Mouse (Mus musculus): ENCODE measurements around the gene Art3. TPM values are rescaled to one million over a fixed set of nuclear protein-coding genes. Genes with fewer than 3 reads are reported as not detected.

Gene Art3
- total RNA-seq, 1 experiment, result 0.71 TPM

- DNase-seq (ENCODE audit: low read depth, low spot score), result no peak
- Histone ChIP-seq H3K4me3 (ENCODE audit: insufficient read depth in 1 of 2, low read depth in 1 of 2, low read length in 2 of 2, poor library complexity in 1 of 2, severe bottlenecking in 1 of 2) (peak overlapping the region in 1 of 2 experiments; percentile 41; a peak in 1 of 4 replicates), H3K36me3 (ENCODE audit: control insufficient read depth, insufficient read depth, low read length, poor library complexity, severe bottlenecking) (no peaks in the 10 kb centered on the region), H3K9me3 (ENCODE audit: control insufficient read depth, insufficient read depth, low read depth, low read length) (no peaks in the 10 kb centered on the region), H3K4me1 (ENCODE audit: control insufficient read depth in 2 of 2, insufficient read depth in 2 of 2, low read length in 2 of 2, poor library complexity in 1 of 2) (peaks cover 0 to 3% of the 10 kb centered on the region in 2 experiments; a peak in 2 of 4 replicates), H3K9ac (ENCODE audit: insufficient read depth, low read depth, low read length, poor library complexity, severe bottlenecking) (no peak overlapping the region), H3K27ac (ENCODE audit: insufficient read depth, low read depth, low read length, poor library complexity, severe bottlenecking) (no peak overlapping the region)
- in situ Hi-C loops (cut with MboI; ENCODE audit: low sequenced_read_pairs in 2 of 2, unreplicated experiment in 2 of 2), result no loop called here
- TF ChIP-seq MAFK (IDR thresholded peaks at IDR 0.05; ENCODE audit: insufficient read depth, low read depth, low read length) (0 out of 2 replicates have a peak, but pooled peaks have one; percentile 13), CHD2 (IDR thresholded peaks at IDR 0.05; ENCODE audit: low read depth, low read length) (no peak), ZNF384 (IDR thresholded peaks at IDR 0.05; ENCODE audit: low read depth, low read length) (no peak)
These were observed 21.9 kb downstream of the Art3 start for GRCm38 (mm10) chr5:92353517-92353916.

DNA sequence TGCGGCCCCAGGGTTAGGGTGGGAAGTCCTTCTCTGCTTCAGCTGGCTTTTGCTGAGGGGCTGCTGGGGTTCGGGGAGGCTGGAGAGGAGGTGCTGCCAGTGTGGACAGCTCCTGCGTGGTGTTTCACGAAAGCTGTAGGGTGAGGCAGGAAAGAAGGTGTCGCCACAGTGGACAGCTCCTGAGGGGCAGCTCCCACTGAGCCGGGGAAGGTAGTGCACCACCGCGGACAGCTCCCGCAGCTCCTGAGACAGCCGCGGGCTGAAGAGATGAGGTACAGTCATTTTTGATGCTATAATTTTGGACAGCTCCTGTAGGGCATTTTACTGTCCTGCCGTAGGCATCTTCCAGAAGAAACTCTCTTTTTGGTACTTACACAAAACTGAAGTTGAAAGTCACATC is 26.4 kb downstream of the Art3 start:
- Histone ChIP-seq H3K27ac (ENCODE audit: insufficient read depth, low read depth, low read length, poor library complexity, severe bottlenecking) (no peak overlapping the region), H3K9ac (ENCODE audit: insufficient read depth, low read depth, low read length, poor library complexity, severe bottlenecking) (no peak overlapping the region), H3K4me1 (ENCODE audit: control insufficient read depth in 2 of 2, insufficient read depth in 2 of 2, low read length in 2 of 2, poor library complexity in 1 of 2) (peaks cover 0 to under 1% of the 10 kb centered on the region in 2 experiments; a peak in 1 of 4 replicates), H3K36me3 (ENCODE audit: control insufficient read depth, insufficient read depth, low read length, poor library complexity, severe bottlenecking) (no peaks in the 10 kb centered on the region), H3K9me3 (ENCODE audit: control insufficient read depth, insufficient read depth, low read depth, low read length) (no peaks in the 10 kb centered on the region), H3K4me3 (ENCODE audit: insufficient read depth in 1 of 2, low read depth in 1 of 2, low read length in 2 of 2, poor library complexity in 1 of 2, severe bottlenecking in 1 of 2) (no peak overlapping the region)
- DNase-seq (ENCODE audit: low read depth, low spot score), result peak; percentile 40
- in situ Hi-C loops (cut with MboI; ENCODE audit: low sequenced_read_pairs in 2 of 2, unreplicated experiment in 2 of 2), result no loop called here
- no peak for TF ChIP-seq ZC3H11A (IDR thresholded peaks at IDR 0.05; ENCODE audit: borderline replicate concordance, low read depth, low read length)
- no peak for TF ChIP-seq MAFK (IDR thresholded peaks at IDR 0.05; ENCODE audit: insufficient read depth, low read depth, low read length)
- no peak for TF ChIP-seq HCFC1 (IDR thresholded peaks at IDR 0.05; ENCODE audit: borderline replicate concordance, insufficient read depth, low read length)
- TF ChIP-seq ZNF384 (IDR thresholded peaks at IDR 0.05; ENCODE audit: low read depth, low read length), result no peak
- TF ChIP-seq CHD2 (IDR thresholded peaks at IDR 0.05; ENCODE audit: low read depth, low read length), result no peak

GRCm38 (mm10) chr5:92358767-92359455 is 27.3 kb downstream of the Art3 start:
- no peaks in the 10 kb centered on the region for H3K4me1 ChIP-seq (ENCODE audit: control insufficient read depth in 2 of 2, insufficient read depth in 2 of 2, low read length in 2 of 2, poor library complexity in 1 of 2)
- no peak overlapping the region for H3K27ac ChIP-seq (ENCODE audit: insufficient read depth, low read depth, low read length, poor library complexity, severe bottlenecking)
- no peak for DNase-seq (ENCODE audit: low read depth, low spot score)
- TF ChIP-seq ZC3H11A (IDR thresholded peaks at IDR 0.05; ENCODE audit: borderline replicate concordance, low read depth, low read length) (no peak), ZNF384 (IDR thresholded peaks at IDR 0.05; ENCODE audit: low read depth, low read length) (no peak), CHD2 (IDR thresholded peaks at IDR 0.05; ENCODE audit: low read depth, low read length) (no peak), HCFC1 (IDR thresholded peaks at IDR 0.05; ENCODE audit: borderline replicate concordance, insufficient read depth, low read length) (no peak), MAFK (IDR thresholded peaks at IDR 0.05; ENCODE audit: insufficient read depth, low read depth, low read length) (no peak)
- H3K36me3 ChIP-seq (ENCODE audit: control insufficient read depth, insufficient read depth, low read length, poor library complexity, severe bottlenecking), result no peaks in the 10 kb centered on the region
- no peaks in the 10 kb centered on the region for H3K9me3 ChIP-seq (ENCODE audit: control insufficient read depth, insufficient read depth, low read depth, low read length)
- H3K4me3 ChIP-seq (ENCODE audit: insufficient read depth in 1 of 2, low read depth in 1 of 2, low read length in 2 of 2, poor library complexity in 1 of 2, severe bottlenecking in 1 of 2), result no peak overlapping the region
- H3K9ac ChIP-seq (ENCODE audit: insufficient read depth, low read depth, low read length, poor library complexity, severe bottlenecking), result no peak overlapping the region
- in situ Hi-C loops (cut with MboI; ENCODE audit: low sequenced_read_pairs in 2 of 2, unreplicated experiment in 2 of 2), result no loop called here

- in situ Hi-C loops (cut with MboI; ENCODE audit: low sequenced_read_pairs in 2 of 2, unreplicated experiment in 2 of 2), result no loop called here
- H3K4me1 ChIP-seq (ENCODE audit: control insufficient read depth in 2 of 2, insufficient read depth in 2 of 2, low read length in 2 of 2, poor library complexity in 1 of 2), result no peaks in the 10 kb centered on the region
- peak; percentile 34 for DNase-seq (ENCODE audit: low read depth, low spot score)
- H3K4me3 ChIP-seq (ENCODE audit: insufficient read depth in 1 of 2, low read depth in 1 of 2, low read length in 2 of 2, poor library complexity in 1 of 2, severe bottlenecking in 1 of 2), result no peak overlapping the region
- no peak overlapping the region for H3K9ac ChIP-seq (ENCODE audit: insufficient read depth, low read depth, low read length, poor library complexity, severe bottlenecking)
- H3K36me3 ChIP-seq (ENCODE audit: control insufficient read depth, insufficient read depth, low read length, poor library complexity, severe bottlenecking), result no peaks in the 10 kb centered on the region
- no peaks in the 10 kb centered on the region for H3K9me3 ChIP-seq (ENCODE audit: control insufficient read depth, insufficient read depth, low read depth, low read length)
- H3K27ac ChIP-seq (ENCODE audit: insufficient read depth, low read depth, low read length, poor library complexity, severe bottlenecking), result no peak overlapping the region
- TF ChIP-seq ZC3H11A (IDR thresholded peaks at IDR 0.05; ENCODE audit: borderline replicate concordance, low read depth, low read length) (no peak), CHD2 (IDR thresholded peaks at IDR 0.05; ENCODE audit: low read depth, low read length) (no peak), MAFK (IDR thresholded peaks at IDR 0.05; ENCODE audit: insufficient read depth, low read depth, low read length) (no peak), ZNF384 (IDR thresholded peaks at IDR 0.05; ENCODE audit: low read depth, low read length) (no peak), HCFC1 (IDR thresholded peaks at IDR 0.05; ENCODE audit: borderline replicate concordance, insufficient read depth, low read length) (no peak)
These were observed 31.6 kb downstream of the Art3 start for GRCm38 (mm10) chr5:92363179-92363578.
